Mouse (Mus musculus): ENCODE measurements around the gene Ank2.
"Not testable (repeated sequence)": the region's sequence is repeated elsewhere in the genome, so short reads cannot be mapped to it uniquely, and the experiment has no call there.

The Ank2 gene

DNA sequence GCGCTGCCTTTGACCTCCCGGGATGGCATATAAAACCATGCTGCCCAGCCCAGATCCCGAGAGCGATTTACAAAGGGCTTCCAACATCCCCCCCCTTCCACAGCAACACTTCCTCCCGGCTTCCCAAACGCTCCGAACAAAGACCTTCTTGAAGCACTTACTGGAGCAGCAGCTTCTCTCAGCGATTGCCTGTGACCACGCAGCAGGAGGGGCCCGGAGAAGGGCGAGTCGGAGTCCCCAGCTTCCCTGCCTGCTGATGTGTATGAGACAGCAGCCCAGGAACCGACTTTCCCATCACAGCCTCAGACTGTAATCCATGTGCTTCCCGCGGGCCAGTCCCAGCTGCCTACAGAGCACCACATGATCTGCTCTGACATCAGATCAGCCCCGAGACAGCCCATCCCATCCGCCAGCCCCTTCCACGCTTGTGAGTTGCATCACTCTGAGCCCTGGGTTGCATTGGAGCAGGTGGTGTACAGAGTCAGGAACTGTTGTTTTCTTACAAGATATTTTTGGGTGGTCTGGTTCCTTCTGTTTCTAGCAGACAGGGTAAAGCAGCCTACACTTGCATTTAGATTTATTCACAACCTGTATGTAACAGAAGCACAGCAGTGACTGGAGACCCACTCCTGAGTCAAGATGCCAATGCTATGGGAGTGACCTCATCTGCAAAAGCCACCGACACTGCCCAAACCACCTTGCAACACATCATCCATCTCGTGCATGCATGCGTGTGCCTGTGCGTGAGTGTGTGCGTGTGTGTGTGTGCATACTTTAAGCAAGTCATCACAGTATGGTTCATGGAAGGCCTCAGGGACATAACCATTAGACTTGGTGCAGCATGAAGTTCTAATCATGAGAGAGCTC is 90.2 kb downstream of the Ank2 start:
- peak; percentile 56 for DNase-seq

DNA sequence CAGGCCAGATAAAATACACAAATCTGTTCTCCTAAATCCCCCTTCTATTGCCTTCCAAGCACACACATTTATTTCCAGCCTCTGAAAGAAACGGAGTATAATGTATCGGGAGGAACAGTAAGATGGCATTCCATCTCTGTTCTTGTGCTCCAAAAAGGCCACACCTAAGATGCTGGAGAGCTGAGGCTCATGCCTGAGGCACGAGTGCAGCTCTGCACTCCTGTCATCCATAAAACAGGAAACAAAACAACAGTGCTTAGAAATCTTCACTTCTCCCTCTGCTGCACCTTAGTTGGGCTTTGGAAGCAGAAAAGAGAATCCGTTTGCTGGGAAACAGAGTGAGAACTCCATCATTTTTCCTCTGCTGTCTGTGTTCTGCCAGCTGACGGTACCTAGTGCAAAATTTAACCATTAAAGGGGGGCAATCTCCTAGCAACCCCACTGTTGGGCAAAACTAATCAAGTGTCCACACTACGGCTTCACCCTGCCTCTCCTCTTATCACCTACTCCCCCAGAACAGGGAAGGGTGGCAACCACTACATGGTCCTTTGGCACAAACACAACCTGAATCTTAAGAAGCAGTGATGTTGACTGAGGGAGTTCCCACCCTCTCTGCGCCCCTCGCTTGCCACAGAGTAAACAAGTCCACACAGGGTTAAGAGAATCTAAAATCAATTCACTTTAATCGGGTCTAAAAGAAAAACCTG is 91.1 kb downstream of the Ank2 start:
- DNase-seq = no peak

DNA sequence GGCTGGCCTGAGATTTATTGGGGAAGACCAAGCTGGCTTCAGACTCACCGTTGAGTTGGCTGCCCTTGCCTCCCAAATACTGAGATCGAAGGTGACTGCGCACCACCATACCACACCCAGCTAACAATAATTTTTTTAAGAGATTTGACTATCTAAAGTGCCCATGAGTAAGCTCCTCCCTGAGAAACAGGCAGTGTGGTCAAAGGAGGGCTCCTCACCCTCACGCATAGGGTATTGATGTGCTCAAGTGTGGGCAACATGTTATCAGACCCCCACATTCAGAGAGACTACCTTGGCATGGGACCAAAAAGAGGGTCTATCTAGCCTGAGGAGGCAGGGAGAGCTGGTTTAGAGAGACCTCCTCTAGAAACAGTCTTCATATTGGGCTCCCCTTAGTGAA is 92.3 kb downstream of the Ank2 start:
- no peak for DNase-seq

DNA sequence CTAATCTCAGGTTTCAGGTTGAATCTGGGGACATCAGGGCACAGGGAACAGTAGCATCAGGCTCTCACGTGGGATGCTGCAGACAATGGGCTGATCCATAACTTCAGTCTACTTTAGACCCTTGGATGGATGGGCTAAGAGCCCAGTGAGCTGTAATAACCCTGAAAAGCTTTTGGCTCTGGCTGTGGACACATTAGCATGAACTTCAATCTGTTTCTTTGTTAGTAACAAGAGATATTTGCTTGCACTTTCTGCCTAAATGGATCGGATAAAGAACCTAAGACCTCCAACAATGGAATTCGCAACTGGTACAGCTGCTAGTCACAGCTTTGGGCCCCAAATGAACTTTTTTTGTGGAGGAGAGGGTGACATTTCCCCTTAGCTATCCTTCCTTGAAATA is 94.8 kb downstream of the Ank2 start:
- no peak for DNase-seq

DNA sequence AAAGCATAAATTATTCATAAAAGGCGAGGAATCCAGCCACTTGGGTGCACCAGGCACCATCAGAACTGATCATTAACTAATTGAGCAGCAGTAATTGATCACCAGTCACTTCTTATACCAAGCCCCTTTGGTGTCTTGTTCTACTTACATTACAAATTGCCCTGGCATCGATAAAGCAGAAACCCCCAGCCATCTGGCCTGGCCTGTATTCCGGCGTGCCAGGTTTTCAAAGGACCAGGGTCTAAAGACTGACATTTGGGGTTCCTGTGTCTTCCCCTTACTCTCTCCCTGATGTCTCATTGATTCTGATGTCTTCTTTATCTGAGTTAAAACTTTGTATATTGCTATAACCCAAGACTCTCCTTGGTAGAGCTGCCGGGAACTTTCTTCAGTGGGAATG is 98.2 kb downstream of the Ank2 start:
- no peak for DNase-seq

DNA sequence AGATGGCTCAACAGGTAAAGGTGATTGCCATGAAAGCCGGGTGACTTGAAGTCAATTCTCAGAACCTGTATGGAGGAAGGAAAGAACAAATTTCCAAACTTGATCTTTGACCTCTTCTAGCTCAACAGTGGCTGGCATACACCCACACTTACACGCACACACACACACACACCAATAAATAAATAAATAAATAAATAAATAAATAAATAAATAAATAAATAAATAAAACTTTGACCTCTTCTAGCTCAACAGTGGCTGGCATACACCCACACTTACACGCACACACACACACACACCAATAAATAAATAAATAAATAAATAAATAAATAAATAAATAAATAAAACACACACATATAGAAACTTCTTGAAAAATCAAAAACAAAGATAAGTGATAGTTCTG is 98.7 kb downstream of the Ank2 start:
- DNase-seq = not testable (repeated sequence)

DNA sequence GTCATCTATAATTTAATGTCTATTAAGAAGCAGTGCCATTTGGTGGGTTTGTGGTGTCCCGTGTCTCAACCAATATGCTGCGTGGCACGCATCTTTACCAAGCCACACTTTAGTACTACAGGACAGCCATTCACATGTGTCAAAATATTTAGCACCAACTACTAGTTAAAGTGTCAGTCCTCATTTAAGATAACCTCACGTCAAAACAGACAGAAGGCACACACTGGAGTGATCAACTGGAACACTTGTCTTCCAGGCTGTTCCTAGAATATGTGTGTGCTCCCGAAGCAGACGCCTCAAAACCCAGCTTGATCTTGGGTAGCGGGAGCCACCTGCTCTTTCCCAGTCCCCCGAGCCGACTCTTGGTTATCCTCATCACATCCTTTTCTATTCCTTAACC is 101.4 kb downstream of the Ank2 start:
- no peak for DNase-seq

DNA sequence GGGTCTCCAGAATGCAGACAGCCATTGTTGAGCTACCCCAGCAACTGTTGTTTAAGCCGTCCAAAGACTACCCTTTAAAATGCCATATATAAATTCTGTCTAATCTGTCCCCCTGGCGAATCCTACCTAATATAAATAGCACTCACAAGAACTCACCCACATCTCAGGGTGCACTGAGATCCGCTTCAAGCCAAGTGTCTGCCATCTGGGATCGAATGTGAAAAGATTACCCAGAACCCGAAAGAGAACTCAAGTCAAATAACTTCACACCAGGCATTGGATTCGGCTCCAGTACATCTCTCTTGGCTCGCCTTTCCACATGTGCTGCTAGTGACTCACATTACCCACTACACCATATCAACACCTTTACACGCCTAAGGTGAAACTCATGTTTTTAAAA is 103.9 kb downstream of the Ank2 start:
- no peak for DNase-seq

DNA sequence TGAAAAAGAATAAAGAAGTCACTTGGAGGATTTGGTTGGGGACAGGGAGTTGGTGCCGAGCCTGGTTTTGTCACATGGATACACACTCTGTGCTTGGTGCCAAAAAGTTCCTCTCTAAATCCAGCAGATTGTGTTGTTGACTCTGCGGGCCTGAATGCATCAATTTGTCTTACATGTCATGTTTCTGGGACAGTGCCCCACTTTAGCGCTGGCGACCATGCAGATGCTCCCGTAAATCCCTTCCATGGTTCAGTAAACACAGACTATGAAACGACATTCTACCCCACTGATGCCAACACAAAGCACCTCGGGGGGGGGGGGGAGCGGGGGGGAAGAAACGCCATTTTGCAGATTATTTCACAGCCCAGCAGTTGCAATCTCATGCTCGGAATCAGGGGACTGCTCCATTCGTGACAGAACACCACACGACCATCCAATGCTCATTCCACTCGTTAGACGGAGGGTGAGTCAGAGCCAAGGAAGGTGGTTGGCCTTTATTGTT is 112.1 kb downstream of the Ank2 start:
- DNase-seq = no peak

DNA sequence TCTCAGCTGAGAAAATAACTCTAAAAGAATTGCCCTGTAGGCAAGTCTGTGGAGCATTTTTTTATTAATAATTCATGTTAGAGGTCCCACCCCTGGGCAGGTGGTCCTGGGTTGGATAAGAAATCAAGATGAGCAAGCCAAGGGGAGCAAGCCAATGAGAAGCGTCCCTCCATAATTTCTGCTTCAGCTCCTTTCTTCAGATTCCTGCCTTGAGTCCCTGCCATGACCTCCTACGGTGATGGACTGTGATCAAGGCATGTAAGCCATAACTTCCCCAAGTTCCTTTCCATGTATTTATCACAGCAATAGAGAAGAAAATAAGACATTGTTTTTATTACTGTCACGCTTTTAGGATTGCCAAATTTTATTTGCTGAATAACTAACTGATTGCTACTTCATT is 115.9 kb downstream of the Ank2 start:
- DNase-seq = no peak

DNA sequence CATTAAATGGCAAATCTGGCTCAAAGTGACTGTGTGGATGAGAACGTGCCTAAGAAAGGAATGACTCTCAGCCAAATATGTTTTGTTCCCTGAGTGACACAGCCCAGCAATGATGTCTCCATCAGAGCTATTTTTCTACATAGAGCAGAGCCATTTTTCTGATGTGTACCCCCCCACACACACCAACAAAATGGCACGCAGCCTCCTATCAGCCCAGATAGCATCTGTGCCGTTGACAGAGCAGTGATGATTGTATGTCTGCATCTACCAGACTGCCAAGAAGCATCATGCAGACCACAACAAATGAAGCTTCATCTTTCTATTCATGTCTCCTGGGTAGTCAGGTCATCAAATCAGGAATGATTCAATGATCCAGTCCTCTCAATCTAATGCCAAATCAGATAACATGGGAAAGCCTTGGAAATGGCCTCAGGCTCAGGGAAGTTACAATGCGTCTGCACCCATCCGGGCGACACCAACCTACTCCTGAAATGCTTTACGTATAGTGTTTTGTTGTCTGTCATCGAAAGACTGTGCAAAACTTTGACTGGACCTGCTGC is 122.2 kb downstream of the Ank2 start:
- DNase-seq = no peak

DNA sequence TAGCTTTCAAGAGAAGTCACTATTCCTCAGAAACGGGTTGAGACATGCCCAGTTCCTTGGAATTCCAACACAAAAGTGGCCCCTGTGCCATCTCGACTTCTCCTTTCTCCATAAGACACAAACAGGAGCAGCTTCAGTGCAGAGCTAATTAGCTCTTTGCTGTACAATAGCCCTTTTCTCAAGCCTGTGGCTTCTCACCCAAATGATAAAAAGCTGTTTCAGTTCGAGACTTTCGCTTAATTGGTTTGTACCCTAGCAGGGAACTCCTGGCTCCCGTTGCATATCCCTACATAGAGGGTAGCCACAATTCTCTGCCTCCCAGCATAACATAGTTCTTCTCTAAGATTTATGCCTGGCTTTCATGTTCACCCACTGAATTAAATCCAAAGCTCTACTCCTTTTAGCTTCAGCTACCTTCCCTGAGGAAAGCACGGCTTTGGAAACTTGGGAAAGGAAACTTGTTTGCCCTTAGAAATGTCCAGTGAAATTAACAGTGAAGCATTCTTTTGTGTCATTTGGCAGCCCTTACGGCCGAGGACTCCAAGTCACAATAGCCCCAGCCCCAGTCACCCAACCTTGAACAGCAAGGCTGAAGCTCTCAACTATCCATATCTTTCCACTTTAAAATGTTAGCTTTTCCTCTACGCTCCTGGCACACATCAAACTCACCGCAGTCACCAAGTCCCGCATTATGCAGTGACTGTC is 123.0 kb downstream of the Ank2 start:
- no peak for DNase-seq

DNA sequence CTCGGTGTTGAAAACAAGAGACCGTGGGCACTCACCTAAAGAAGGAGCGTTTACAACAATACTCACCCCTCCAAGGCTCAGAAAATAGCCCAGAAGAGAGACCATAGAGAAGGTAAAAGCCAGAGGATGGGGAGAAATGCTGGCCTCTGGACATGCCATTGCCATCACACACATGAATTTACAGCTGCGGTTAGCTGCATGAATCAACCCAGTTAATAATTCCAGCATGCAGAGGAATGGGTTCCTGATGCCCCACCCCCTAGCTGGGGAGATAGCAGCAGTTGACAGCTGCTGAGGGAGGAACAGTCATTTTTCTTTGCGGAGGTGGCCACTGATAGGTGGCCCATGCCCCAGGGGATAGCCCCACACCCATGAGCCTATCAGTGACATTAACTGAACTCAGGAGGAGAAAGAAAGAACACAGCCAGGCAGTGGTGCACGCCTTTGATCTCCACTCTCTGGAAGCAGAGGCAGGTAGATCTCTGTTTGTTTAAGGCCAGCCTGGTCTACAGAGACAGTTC is 124.9 kb downstream of the Ank2 start:
- DNase-seq = peak; percentile 6

DNA sequence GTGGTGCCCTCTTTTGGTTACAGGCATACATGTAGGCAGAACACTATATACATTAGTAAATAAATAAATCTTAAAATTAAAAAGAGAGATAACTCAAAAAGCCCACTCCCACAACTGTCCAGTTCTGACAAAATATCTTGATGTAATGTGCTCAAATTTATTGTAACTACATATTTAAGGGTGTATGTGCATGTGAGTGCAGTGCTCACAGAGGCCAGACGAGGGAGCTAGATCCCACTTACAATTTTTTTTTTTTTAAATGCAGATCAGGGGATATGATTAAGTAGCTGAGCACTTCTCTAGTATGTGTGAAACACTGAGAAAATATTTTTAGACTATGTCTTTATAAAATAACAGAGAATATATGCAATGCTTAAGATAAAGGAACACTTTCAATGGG is 127.4 kb downstream of the Ank2 start:
- DNase-seq = no peak

DNA sequence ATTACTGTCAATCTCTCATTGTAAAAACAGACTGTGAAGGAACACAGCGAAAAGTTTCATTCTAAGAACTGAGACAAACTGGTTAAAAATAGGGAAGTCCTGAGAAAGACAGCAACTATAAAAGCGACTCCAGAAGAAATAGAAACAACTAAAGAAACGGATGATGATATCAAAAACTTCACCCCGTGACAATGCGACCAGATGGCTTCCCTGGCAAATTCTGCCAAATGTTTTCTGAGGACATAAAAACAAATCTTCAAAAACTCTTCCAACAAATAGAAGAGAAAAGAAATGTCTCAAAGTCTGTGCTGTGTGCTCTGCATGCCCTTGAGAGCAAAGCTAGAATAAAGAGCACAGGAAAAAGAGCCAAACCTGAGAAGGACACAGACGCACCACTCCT is 129.6 kb downstream of the Ank2 start:
- DNase-seq = no peak

DNA sequence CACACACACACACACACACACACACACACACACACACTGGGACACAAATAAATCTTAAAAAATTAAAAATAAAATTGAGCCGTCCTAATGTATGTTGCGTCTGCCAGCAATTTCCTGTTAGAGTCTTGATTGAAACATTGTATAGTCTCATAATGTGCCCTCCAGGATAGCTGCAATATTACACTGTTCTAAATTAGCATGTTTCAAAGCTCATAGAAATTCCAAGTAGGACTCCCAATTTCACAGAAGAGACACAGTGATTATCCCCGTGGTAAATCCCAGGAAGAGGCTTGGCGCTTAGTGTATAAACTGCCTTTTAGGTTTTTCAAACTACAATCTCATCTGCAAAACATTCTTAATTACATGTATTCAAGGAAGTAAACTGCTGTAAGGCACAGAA is 131.7 kb downstream of the Ank2 start:
- DNase-seq = no peak

DNA sequence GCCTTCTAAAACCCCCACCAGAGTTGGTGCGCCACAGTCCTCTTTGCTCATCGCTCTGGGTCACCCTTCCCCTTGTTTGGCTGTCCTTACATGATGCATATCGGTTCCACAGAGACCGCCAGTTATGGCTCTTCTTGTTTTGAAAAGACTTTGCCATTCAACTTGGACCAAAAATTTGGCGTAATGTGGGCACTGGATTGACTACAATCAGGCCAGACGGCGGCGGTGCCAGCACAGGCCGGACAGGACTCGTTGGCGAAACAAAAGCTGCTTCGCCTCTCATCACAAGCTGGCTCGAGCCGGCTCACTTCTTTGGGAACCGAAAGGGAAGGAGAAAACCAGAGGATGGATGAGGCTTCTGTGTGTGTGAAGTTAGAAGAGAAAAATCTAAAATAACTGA is 135.6 kb downstream of the Ank2 start:
- no peak for DNase-seq

DNA sequence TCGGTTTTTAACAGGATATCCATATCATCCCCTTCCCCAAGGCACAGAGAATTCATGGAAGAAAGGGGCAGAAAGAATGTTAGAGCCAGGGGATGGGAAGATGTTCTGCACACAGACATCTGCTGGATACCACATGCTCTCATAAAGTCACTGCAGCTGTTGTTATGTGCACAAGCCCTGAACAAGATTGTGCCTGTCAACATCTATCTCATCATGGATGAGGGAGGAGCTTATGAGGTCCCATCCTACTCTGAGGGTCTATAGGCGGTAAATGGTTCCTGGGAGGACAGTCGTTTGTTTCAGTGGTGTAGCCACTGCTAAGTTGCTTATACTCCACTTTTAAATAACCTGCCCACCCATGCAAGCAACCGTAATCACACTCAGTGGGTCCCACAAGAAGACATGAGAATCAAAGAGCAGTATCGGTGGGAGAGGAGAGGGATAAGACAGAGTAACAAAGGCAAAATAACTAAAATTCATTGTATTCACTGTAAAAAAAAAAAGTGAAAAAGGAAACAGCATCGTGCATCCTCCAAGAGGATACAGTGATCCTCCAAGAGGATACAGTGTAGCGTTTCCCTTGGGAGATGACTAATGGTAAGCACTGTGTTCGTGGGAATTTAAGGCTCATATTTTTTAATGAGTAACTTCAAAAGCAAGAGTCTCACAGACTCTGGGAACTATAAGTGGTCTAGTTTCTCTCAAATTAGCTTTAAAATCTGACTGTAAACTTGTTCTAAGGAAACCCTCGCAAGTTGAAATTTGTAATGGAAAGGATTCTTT is 136.3 kb downstream of the Ank2 start:
- no peak for DNase-seq

DNA sequence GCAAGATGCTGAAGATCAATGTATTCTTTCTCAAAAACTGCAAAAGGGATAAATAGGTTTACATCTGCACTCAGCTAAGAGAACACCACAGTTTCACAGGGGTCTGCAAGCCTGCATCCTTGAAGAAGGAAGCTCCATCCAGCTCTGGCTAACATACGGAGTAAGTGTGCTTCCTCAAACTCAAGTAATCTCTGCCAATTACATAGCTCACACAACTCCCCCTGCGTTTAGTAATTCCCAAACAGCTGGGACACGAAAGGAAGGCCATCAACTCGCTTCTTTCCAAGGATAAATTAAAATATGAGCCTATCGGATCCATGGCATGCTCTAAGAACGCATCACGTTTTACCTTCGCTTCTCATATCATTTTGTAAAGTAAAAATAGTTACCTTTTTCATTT is 137.3 kb downstream of the Ank2 start:
- no peak for DNase-seq

DNA sequence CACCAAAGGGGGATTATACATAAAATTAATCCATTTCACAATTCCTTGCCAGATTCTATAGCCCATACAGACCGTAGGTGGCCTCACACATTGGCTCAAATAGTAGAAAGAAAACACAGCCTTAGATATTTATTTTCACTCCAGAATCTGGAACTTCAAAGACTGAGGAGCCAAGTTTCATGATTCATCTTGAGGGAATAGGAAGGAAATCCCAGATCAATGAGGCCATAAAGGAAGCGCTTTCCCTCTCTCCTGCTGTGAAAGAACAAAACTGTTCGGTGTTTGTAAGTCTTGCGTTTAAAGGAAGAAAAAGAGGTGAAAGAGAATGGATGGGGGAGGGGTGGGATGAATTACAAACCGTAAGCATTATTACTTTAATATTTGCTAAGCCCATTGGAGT is 137.8 kb downstream of the Ank2 start:
- no peak for DNase-seq

DNA sequence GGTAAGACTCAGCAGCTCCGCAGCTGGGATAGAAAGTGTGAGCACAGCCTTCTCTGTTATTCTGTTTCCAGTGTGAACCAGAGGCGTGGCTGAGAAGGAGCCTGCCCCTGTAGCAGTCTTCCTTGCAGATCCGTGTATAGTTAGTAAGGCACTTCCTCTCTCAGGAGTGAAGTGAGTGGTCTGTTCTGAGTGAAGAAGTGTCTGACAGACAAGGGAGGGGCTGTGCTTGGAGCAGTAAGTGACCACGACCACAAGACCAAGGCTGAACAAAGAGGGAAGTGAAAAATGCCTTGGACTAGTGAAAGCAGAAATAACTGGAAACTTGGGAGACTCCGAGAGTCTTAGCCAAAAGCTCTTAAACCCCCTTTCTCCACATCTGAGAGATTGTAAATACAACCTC is 143.9 kb downstream of the Ank2 start:
- DNase-seq = peak; percentile 6

Data from liver (tissue).